Mouse (Mus musculus) mesoderm, embryonic 11.5 days (tissue): Measurements from ENCODE around the gene Gba2.
A peak's percentile ranks its signal among the peaks of the same experiment; 100 is the strongest.

ENCODE experiments used
- DNase-seq: peaks from one replicate; pipeline ENCODE4 v3.0.0-alpha.2; 2012; ENCODE audit warnings: low read depth, low spot score

Gene Gba2

GRCm38 (mm10) chr4:43581381-43581780 is 2.7 kb upstream of the Gba2 start:
- DNase-seq: no peak

GRCm38 (mm10) chr4:43580721-43581120 is 2.0 kb upstream of the Gba2 start:
- DNase-seq: no peak

GRCm38 (mm10) chr4:43579731-43580130 is 1.1 kb upstream of the Gba2 start:
- no peak for DNase-seq

- DNase-seq: no peak
Observed at GRCm38 (mm10) chr4:43579256-43579655, 583 bp upstream of the Gba2 start.

- DNase-seq: no peak
Observed at GRCm38 (mm10) chr4:43577237-43577881, 1.3 kb downstream of the Gba2 start.

- DNase-seq: no peak
Observed at GRCm38 (mm10) chr4:43575356-43575755, 3.3 kb downstream of the Gba2 start.

- no peak for DNase-seq
Observed at GRCm38 (mm10) chr4:43573561-43573960, 5.1 kb downstream of the Gba2 start.

GRCm38 (mm10) chr4:43571395-43572045 is 7.2 kb downstream of the Gba2 start:
- DNase-seq: no peak

GRCm38 (mm10) chr4:43567140-43567539 is 11.5 kb downstream of the Gba2 start:
- no peak for DNase-seq

- DNase-seq: peak; percentile 20
Observed at GRCm38 (mm10) chr4:43564231-43564630, 14.4 kb downstream of the Gba2 start.

- DNase-seq: no peak
Observed at GRCm38 (mm10) chr4:43563601-43563875, 15.1 kb downstream of the Gba2 start.

GRCm38 (mm10) chr4:43562769-43563600 is 15.7 kb downstream of the Gba2 start:
- no peak for DNase-seq

GRCm38 (mm10) chr4:43561997-43562768 is 16.5 kb downstream of the Gba2 start, which contains the start of the genes Creb3 and Tln1:
TSS of gene Creb3 (plus strand) at chr4:43562332.
TSS of gene Tln1 (minus strand) at chr4:43562691.
- DNase-seq: peak; percentile 95

- DNase-seq: no peak
Observed at GRCm38 (mm10) chr4:43561436-43561996, 17.2 kb downstream of the Gba2 start.

- no peak for DNase-seq
Observed at GRCm38 (mm10) chr4:43560976-43561375, 17.7 kb downstream of the Gba2 start.

GRCm38 (mm10) chr4:43560243-43560611 is 18.4 kb downstream of the Gba2 start:
- DNase-seq: no peak

GRCm38 (mm10) chr4:43559519-43560242 is 19.0 kb downstream of the Gba2 start:
- no peak for DNase-seq

- peak; percentile 66 for DNase-seq
Observed at GRCm38 (mm10) chr4:43558631-43559356, 19.9 kb downstream of the Gba2 start.

GRCm38 (mm10) chr4:43558028-43558630 is 20.5 kb downstream of the Gba2 start:
- peak; percentile 79 for DNase-seq

GRCm38 (mm10) chr4:43555926-43556325 is 22.7 kb downstream of the Gba2 start:
- DNase-seq: no peak
